Mouse (Mus musculus): ENCODE data around the gene Tmem33.

The Tmem33 gene

GRCm38 (mm10) chr5:67260531-67261371 lies at the start of gene Tmem33:
Gene Tmem33 (plus strand): TSS chr5:67260565.
- peak; percentile 96 for DNase-seq

GRCm38 (mm10) chr5:67213168-67213567 lies 47.2 kb upstream of the Tmem33 start:
- DNase-seq: no peak

- no peak for DNase-seq
These were observed 45.0 kb upstream of the Tmem33 start for GRCm38 (mm10) chr5:67215121-67216030.

DNA sequence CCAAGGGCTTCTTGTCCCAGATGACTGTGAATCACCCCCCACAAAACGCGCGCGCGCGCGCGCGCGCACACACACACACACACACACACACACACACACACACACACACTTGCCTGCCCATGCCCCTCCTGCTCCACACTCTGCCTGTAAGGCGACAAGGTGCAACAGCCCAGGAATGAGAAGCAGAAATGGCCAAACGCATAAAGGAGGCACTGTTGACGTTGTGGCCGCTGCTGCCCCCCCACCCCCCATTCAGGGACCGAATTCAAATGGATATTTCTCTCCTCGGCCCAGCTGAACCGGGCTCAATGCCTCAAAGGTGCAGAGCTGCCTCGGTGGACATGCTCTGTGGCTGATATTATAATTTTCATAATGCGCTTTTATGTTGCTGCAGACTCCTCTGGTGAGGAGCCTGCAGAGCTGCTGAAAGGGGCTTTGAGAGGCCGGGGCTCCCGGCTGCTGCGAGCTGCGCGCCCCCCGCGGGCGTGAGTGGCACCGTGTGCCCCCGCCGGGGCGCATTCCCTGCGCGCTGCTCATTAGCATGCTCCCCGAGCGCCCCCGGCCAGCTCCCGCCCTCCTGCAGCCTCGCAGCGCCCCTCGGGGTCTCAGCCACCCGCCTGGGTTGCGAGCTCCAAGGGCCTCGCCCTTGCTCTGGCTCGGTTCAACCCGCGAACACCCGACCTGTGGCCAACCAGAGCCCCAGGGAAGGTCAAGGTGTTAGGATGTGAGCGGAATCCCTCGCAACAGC lies 44.2 kb upstream of the Tmem33 start:
- DNase-seq: no peak

DNA sequence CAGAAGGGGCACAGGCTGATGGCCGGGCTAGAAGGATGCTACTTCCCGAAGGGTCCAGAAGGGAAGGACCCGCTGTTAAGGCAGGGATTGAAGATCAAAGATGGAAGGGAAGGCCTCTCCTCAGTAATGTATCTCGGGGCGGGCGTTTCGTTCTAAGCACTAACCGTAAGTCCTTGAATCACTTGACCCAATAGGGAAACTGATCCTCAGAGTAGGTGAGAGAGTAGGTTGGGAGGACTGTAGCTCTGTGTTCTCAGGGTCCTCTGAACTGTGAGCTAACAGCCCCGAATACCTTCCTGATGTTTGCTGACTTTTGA lies 43.6 kb upstream of the Tmem33 start:
- DNase-seq: no peak

DNA sequence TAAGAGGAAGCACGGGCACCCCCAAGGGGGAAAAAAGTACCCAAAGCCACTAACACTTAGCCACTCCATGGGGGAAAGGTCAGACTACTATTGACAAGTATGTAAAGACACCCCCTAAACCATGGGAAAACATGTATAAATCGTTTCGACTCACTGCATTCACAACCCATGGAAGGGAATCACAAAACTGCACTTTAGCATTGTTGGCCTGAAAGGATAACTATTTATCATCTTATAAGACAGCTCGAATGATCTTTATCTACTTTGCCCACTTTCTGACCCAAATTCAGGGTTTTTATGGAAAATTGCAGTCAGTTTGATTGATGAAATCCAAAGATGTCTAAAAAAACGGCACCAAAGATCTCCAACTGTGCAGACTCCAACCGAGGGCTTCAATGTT lies 38.5 kb upstream of the Tmem33 start:
- DNase-seq: no peak

- peak; percentile 18 for DNase-seq
These were observed 37.6 kb upstream of the Tmem33 start for GRCm38 (mm10) chr5:67222440-67223390.

DNA sequence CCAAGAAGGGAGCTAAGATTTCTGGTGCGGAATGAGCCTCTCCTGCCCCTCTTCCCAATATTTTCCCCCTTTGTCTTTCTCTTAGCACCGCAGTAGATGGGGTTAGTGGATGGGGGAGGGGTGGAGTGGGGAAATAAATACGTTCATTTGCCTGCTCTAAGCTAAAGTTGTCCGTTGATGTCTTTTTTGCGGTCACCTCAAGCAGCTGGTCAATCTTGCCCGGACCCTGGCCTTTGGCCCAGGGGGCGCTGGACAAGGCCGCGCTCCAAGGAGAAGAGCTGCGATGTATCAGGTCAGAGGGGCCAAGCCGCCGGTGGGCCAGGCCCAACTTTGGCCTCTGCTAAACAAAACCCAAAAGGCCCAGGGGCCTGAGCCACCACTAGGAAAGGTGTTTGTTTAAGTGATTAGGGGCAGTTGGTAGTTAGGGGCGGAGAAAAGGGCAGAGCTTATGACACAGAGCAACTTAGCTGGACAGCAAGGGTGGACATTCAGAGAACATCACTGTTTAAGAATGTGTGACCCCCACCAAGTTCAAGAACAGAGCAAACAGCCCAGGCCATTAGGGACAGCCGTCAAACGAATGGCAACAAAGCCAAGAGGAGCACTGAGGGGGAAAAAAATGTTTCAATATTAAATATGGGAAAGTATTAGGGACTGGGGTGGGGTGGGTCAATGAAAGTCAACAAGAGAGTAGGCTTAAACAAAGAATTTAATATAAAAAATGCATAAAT lies 36.8 kb upstream of the Tmem33 start:
- no peak for DNase-seq

DNA sequence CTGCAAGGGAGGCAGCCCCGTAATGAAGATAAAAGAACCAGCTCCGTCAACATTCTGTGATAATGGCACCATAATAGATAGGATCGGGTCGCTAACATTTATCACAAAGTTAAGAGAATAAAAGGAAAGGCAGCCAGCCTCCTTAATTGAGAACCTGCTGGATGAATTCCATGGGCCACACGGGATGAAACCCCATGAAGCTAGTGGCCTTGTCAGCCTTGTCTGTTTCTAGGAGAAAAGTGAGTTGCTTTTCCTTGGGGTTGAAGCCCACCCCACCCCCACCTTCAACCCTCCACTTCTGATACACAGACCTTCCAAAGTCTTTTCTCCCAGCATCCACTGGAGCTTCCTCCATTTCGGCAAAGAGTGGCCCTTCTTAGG lies 36.3 kb upstream of the Tmem33 start:
- DNase-seq: no peak

GRCm38 (mm10) chr5:67225758-67226157 lies 34.6 kb upstream of the Tmem33 start:
- no peak for DNase-seq

- DNase-seq: no peak
These were observed 33.1 kb upstream of the Tmem33 start for GRCm38 (mm10) chr5:67227261-67227660.

DNA sequence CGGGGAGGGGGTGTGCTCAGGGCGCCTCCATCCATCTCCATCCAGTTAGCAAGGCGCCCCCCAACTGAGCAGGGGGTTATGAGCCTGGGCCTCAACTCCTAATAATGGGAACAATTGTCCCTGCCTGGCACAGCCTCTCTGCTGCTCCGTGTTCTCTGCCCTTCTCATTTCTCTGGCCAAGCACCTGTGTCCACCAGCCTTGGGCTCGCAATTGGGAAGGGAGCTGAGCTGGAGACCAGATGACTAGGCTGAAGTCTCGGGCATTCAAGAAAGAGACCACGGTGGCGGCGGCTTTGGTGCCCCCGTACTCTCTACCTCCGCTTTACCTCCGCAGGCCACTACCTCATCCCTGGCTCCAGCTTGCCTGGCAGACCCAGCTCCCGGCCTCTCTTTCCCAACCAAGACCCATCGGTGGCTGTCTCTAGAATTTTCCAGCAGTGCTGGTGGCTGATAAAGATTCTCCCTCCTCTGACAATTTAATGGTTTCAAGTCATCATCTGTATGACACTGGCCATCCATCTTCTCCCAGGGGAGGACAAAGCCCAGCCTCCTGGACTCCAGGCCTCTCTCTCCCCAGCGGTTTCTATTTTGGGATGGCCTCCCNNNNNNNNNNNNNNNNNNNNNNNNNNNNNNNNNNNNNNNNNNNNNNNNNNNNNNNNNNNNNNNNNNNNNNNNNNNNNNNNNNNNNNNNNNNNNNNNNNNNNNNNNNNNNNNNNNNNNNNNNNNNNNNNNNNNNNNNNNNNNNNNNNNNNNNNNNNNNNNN lies 32.5 kb upstream of the Tmem33 start:
- DNase-seq: no peak

GRCm38 (mm10) chr5:67234682-67235081 lies 25.7 kb upstream of the Tmem33 start:
- DNase-seq: no peak

DNA sequence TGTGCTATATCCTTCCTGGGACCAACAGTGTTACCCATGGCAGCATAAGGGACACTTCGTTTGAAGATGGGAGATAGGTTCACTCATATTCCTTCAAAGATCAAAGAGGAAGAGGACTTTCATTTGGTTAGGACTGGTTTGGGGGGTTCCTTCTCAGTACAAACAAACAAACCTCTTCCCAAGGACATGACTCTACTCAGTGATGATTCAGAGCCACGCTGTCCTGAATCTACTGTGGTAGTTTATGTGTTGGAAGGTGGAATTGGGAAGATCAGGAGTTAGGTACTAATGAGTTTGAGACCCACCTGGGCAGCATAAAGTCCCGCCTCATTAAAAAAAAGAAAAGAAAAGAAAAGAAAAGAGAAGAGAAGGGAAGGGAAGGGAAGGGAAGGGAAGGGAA lies 24.9 kb upstream of the Tmem33 start:
- no peak for DNase-seq

- no peak for DNase-seq
These were observed 23.8 kb upstream of the Tmem33 start for GRCm38 (mm10) chr5:67236601-67237000.

- no peak for DNase-seq
These were observed 22.1 kb upstream of the Tmem33 start for GRCm38 (mm10) chr5:67238303-67238702.

- DNase-seq: no peak
These were observed 18.7 kb upstream of the Tmem33 start for GRCm38 (mm10) chr5:67241713-67242112.

DNA sequence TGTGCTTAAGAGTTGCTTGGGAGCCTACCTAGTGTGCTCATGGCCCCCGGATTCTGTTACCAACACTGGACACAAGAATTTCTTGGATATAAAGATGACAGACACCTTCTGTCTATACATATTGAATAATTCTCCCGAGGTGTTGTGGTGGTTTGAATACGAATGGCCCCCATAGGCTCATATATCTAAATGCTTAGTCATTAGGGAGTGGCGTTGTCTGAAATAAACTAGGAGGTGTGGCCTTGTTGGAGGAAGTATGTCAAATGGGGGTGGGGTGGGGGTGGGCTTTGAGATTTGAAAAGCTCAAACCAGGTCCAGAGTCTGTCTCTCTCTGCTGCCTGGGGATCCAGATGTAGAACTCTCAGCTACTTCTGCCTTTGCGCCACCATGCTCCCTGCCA lies 17.1 kb upstream of the Tmem33 start:
- DNase-seq: no peak

DNA sequence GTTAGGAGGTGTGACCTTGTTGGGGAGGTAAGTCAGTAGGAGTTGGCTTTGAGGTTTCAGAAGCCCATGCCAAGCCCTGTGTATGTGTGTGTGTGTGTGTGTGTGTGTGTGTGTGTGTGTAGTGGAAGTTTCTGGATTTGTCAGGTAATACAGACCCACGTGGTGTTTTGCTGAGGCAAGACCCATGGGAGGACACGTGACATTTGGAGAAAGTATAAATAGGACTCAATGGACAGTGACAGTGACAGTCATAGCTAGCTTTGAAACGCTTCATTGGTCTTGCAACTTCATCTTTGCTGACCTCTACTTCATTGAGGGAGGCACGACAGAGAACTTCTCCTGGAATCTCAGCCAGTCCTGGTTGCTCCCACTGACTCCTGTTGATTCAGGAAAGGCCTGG lies 8.1 kb upstream of the Tmem33 start:
- DNase-seq: no peak

GRCm38 (mm10) chr5:67255664-67256063 lies 4.7 kb upstream of the Tmem33 start:
- no peak for DNase-seq

DNA sequence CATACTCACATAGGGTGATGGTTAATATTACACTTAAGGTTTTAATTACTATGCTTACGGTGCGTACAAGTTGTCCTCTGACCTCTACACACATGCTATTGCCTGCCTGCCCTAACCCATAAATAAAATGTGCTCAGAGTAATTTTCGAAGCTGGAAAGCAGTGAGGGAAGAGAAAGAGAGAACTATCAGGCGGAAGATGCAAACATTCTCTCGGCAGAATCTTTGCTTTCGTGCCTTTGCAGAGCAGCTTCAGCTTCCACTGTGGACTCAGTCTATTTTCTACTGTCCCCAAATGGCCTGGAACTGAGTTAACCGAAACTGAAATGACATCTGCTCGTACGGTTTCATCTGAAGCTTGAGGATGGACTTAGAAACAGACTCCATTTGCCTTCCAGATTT lies 1.9 kb upstream of the Tmem33 start:
- no peak for DNase-seq
